9 mouse cellular contexts compared by ENCODE assay signal in genomic region chr1:159614644-159615431, GRCm38 (mm10).
DNase-seq lines count a peak whose midpoint lies in the region; ATAC-seq lines count a peak whose summit lies in the region.
"Had no signal": no experiment of that assay in that cellular context is flagged by ENCODE, and none has a peak within 500 bp of the region (broad histone marks: within the 10 kb centered on the region; RNA-seq: fewer than 3 reads in every experiment).

No protein-coding gene starts in this region.

- intact Hi-C loops in gastrocnemius, postnatal 14 days (cut with DNase I; ENCODE audit: low total_unique reads): no loop called here

- H3K27ac ChIP-seq in forebrain, embryonic 14.5 days (ENCODE audit: low read depth, low read length): peak overlapping the region; percentile 86
- peak overlapping the region; percentile 69 for H3K27ac ChIP-seq in neural tube, embryonic 14.5 days (ENCODE audit: low read depth, low read length)

- no peaks in the 10 kb centered on the region for H3K36me3 ChIP-seq in forebrain, embryonic 14.5 days (ENCODE audit: control insufficient read depth, insufficient read depth, low read length)
- no peaks in the 10 kb centered on the region for H3K36me3 ChIP-seq in neural tube, embryonic 14.5 days (ENCODE audit: control insufficient read depth, insufficient read depth, low read length)

- no peak overlapping the region for H3K4me3 ChIP-seq in forebrain, embryonic 14.5 days (ENCODE audit: low read depth, low read length)
- no peak overlapping the region for H3K4me3 ChIP-seq in neural tube, embryonic 14.5 days (ENCODE audit: low read depth, low read length)

- no peaks in the 10 kb centered on the region for H3K9me3 ChIP-seq in forebrain, embryonic 14.5 days (replicated peaks; ENCODE audit: control insufficient read depth, low read length)
- no peaks in the 10 kb centered on the region for H3K9me3 ChIP-seq in neural tube, embryonic 14.5 days (ENCODE audit: control insufficient read depth, low read length)

- H3K9ac ChIP-seq in forebrain, embryonic 14.5 days (ENCODE audit: low read length): no peak overlapping the region
- H3K9ac ChIP-seq in neural tube, embryonic 14.5 days (replicated peaks; ENCODE audit: low read depth, low read length): 0 out of 2 replicates have a peak overlapping the region, but pooled peaks have one; percentile 11
- H3K9ac ChIP-seq: lung, embryonic 14.5 days had no signal

- no peaks in the 10 kb centered on the region for H3K27me3 ChIP-seq in forebrain, embryonic 14.5 days (replicated peaks; ENCODE audit: control insufficient read depth, insufficient read depth, low read length)
- no peaks in the 10 kb centered on the region for H3K27me3 ChIP-seq in neural tube, embryonic 14.5 days (ENCODE audit: control insufficient read depth, insufficient read depth, low read length)

- H3K4me2 ChIP-seq in forebrain, embryonic 14.5 days (ENCODE audit: low read length): peak overlapping the region; percentile 30; the same call in 1 of the 2 replicates
- H3K4me2 ChIP-seq in neural tube, embryonic 14.5 days (ENCODE audit: low read depth, low read length): peak overlapping the region; percentile 31; the same call in 1 of the 2 replicates
- H3K4me2 ChIP-seq: lung, embryonic 14.5 days had no signal

- peaks cover 14% of the 10 kb centered on the region for H3K4me1 ChIP-seq in forebrain, embryonic 14.5 days (ENCODE audit: control insufficient read depth, insufficient read depth, low read length)
- peaks cover 14% of the 10 kb centered on the region; the same call in 1 of the 2 replicates for H3K4me1 ChIP-seq in neural tube, embryonic 14.5 days (ENCODE audit: control insufficient read depth, insufficient read depth, low read length)

- 35% methylated on average over 16 of the region's 16 CpGs for WGBS in forebrain, embryonic 14.5 days
- 36% methylated on average over 16 of the region's 16 CpGs for whole genome bisulfite sequencing in neural tube, embryonic 14.5 days

- peak; percentile 93 for ATAC-seq in forebrain, embryonic 14.5 days
- peak; percentile 65; the same call in 1 of the 2 replicates for ATAC-seq in neural tube, embryonic 14.5 days (ENCODE audit: low read depth)

- DNase-seq in cerebellum, adult 11-12 months: peak; percentile 20
- peak; percentile 86 for DNase-seq in forebrain, embryonic 14.5 days (ENCODE audit: low spot score)
- peak; percentile 22 to 45 for DNase-seq in layer of hippocampus, postnatal 25 days (ENCODE audit: extremely low spot score in 1 of 2, low spot score in 1 of 2)
- DNase-seq in gastrocnemius, postnatal 14 days: no peak
- no peak for DNase-seq in kidney, postnatal 4 days
- no peak for DNase-seq in gastrocnemius, postnatal 10 days
- DNase-seq in lung, postnatal 25 days (ENCODE audit: low spot score): no peak
- DNase-seq: lung, embryonic 14.5 days had no signal

Comparison
In these comparisons a context has a peak if more than half of its experiments do, and no peak if none do; other contexts are left out.
1. DNase-seq: peak in cerebellum, adult 11-12 months (single experiment), forebrain, embryonic 14.5 days (single experiment) and layer of hippocampus, postnatal 25 days (2 of 2); none in gastrocnemius, postnatal 14 days (single experiment), kidney, postnatal 4 days (0 of 2), gastrocnemius, postnatal 10 days (single experiment) and lung, postnatal 25 days (single experiment).